Mouse (Mus musculus) CH12.LX (cell line): ENCODE measurements at regions not wholly inside any gene's neighbourhood (a gene's known extent, or its start where the extent isn't known, plus 50 kb on each side); places are given as distances from the start of the nearest gene placed in this dataset.

Experiments used
- DNase-seq: peaks from one replicate; pipeline ENCODE4 v3.0.0-alpha.2; 2013; ENCODE audit errors: extremely low read depth
- H3K27ac ChIP-seq: 2 replicates; pipeline ENCODE4 v1.5.1; 2012; ENCODE audit warnings: low read depth, mild to moderate bottlenecking, control low read depth, moderate library complexity; ENCODE audit not compliant: insufficient read depth
- H3K27me3 ChIP-seq: replicated peaks from 2 replicates; pipeline ENCODE3; 2012; ENCODE audit warnings: inconsistent platforms
- H3K36me3 ChIP-seq, 2 experiments: replicated peaks in 1 of 2; 2 replicates each; pipeline versions ENCODE3 to v1.6.1; 2012; ENCODE audit warnings: inconsistent platforms in 1 of 2, low read length in 1 of 2, mild to moderate bottlenecking in 1 of 2, mixed read lengths in 1 of 2, moderate library complexity in 1 of 2; ENCODE audit not compliant: control insufficient read depth in 1 of 2, insufficient read depth in 1 of 2
- H3K4me1 ChIP-seq, 2 experiments: 2 replicates each; pipeline ENCODE4 v1.6.1; 2012; ENCODE audit warnings: inconsistent platforms in 1 of 2, moderate library complexity in 1 of 2; ENCODE audit not compliant: insufficient read depth in 2 of 2, control insufficient read depth in 1 of 2
- H3K4me2 ChIP-seq: 2 replicates; pipeline ENCODE4 v1.6.1; 2012; ENCODE audit warnings: low read depth, mild to moderate bottlenecking, control low read depth; ENCODE audit not compliant: poor library complexity, insufficient read depth, severe bottlenecking
- H3K4me3 ChIP-seq, 3 experiments: fragments of 150-350 bp in 1 of 3; sonication (generic) in 1 of 3; replicated peaks in 1 of 3; 2 replicates each; pipeline versions ENCODE3 to v1.5.1; 2011 to 2012; ENCODE audit warnings: low read depth in 2 of 3, low read length in 2 of 3, mild to moderate bottlenecking in 2 of 3, moderate library complexity in 2 of 3, control low read depth in 1 of 3, improper control_type of control experiment in 1 of 3, inconsistent platforms in 1 of 3, mixed read lengths in 1 of 3; ENCODE audit not compliant: poor library complexity in 1 of 3
- H3K79me2 ChIP-seq: replicated peaks from 2 replicates; pipeline ENCODE4 v1.6.1; 2012; ENCODE audit warnings: mild to moderate bottlenecking, moderate library complexity; ENCODE audit not compliant: control insufficient read depth, poor library complexity, insufficient read depth, severe bottlenecking; ENCODE audit errors: extremely low read depth
- H3K9ac ChIP-seq: 2 replicates; pipeline ENCODE4 v1.6.1; 2012; ENCODE audit warnings: low read depth, mild to moderate bottlenecking, control low read depth, moderate library complexity; ENCODE audit not compliant: insufficient read depth
- H3K9me3 ChIP-seq: replicated peaks from 2 replicates; pipeline ENCODE3; 2012; ENCODE audit warnings: low read length, inconsistent platforms, mixed read lengths
- BHLHE40 ChIP-seq: IDR thresholded peaks from 2 replicates; pipeline ENCODE4 v1.6.1; 2011; ENCODE audit warnings: mild to moderate bottlenecking, low read depth, low read length, improper control_type of control experiment
- CHD1 ChIP-seq: IDR thresholded peaks from 2 replicates; pipeline ENCODE4 v1.6.1; 2012; ENCODE audit warnings: low read depth, low read length, improper control_type of control experiment, inconsistent platforms
- CTCF ChIP-seq, 2 experiments: IDR thresholded peaks in 1 of 2; conservative IDR thresholded peaks in 1 of 2; 2 replicates each; pipeline ENCODE4 v1.5.1; 2011 to 2012; ENCODE audit warnings: low read depth in 2 of 2, low read length in 2 of 2, improper control_type of control experiment in 1 of 2, inconsistent platforms in 1 of 2, mild to moderate bottlenecking in 1 of 2, moderate library complexity in 1 of 2
- E2F4 ChIP-seq: IDR thresholded peaks from 2 replicates; pipeline ENCODE4 v1.6.1; 2011; ENCODE audit warnings: low read depth, low read length, improper control_type of control experiment; ENCODE audit not compliant: insufficient replicate concordance
- ELF1 ChIP-seq: IDR thresholded peaks from 2 replicates; pipeline ENCODE4 v1.6.1; 2014; ENCODE audit warnings: low read depth, mild to moderate bottlenecking, inconsistent platforms, low read length, improper control_type of control experiment
- EP300 ChIP-seq: IDR thresholded peaks from 2 replicates; pipeline ENCODE4 v1.6.1; 2011; ENCODE audit warnings: low read length, improper control_type of control experiment
- ETS1 ChIP-seq: conservative IDR thresholded peaks from 2 replicates; pipeline ENCODE4 v1.6.1; 2012; ENCODE audit warnings: low read depth, mild to moderate bottlenecking, inconsistent platforms, low read length, improper control_type of control experiment, moderate library complexity
- GABPA ChIP-seq: IDR thresholded peaks from 2 replicates; pipeline ENCODE4 v1.6.1; 2012; ENCODE audit warnings: low read depth, low read length, improper control_type of control experiment, inconsistent platforms; ENCODE audit not compliant: insufficient replicate concordance
- IRF4 ChIP-seq: IDR thresholded peaks from 2 replicates; pipeline ENCODE4 v1.6.1; 2014; ENCODE audit warnings: low read depth, mild to moderate bottlenecking, inconsistent platforms, low read length, improper control_type of control experiment
- JUN ChIP-seq: IDR thresholded peaks from 2 replicates; pipeline ENCODE4 v1.6.1; 2011; ENCODE audit warnings: low read depth, mild to moderate bottlenecking, low read length, improper control_type of control experiment, moderate library complexity; ENCODE audit not compliant: insufficient read depth
- MXI1 ChIP-seq: IDR thresholded peaks from 2 replicates; pipeline ENCODE4 v1.6.1; 2011; ENCODE audit warnings: mild to moderate bottlenecking, low read depth, low read length, improper control_type of control experiment
- NELFE ChIP-seq: IDR thresholded peaks from 2 replicates; pipeline ENCODE4 v1.6.1; 2011; ENCODE audit warnings: low read depth, low read length, improper control_type of control experiment
- NRF1 ChIP-seq: IDR thresholded peaks from 2 replicates; pipeline ENCODE4 v1.6.1; 2014; ENCODE audit warnings: low read depth, mild to moderate bottlenecking, inconsistent platforms, low read length, improper control_type of control experiment, moderate library complexity
- PAX5 ChIP-seq: IDR thresholded peaks from 2 replicates; pipeline ENCODE4 v1.6.1; 2012; ENCODE audit warnings: low read length, inconsistent platforms, mixed read lengths
- POLR2AphosphoS2 ChIP-seq: IDR thresholded peaks from 2 replicates; pipeline ENCODE4 v1.6.1; 2011; ENCODE audit warnings: low read depth, low read length, improper control_type of control experiment
- SMC3 ChIP-seq: IDR thresholded peaks from 2 replicates; pipeline ENCODE4 v1.6.1; 2011; ENCODE audit warnings: low read depth, low read length, improper control_type of control experiment
- TCF12 ChIP-seq: IDR thresholded peaks from 2 replicates; pipeline ENCODE4 v1.6.1; 2014; ENCODE audit warnings: low read depth, mild to moderate bottlenecking, inconsistent platforms, low read length, improper control_type of control experiment
- UBTF ChIP-seq: IDR thresholded peaks from 2 replicates; pipeline ENCODE4 v1.6.1; 2012; ENCODE audit warnings: low read depth, mild to moderate bottlenecking, inconsistent platforms, low read length, improper control_type of control experiment, moderate library complexity
- USF2 ChIP-seq: conservative IDR thresholded peaks from 2 replicates; pipeline ENCODE4 v1.6.1; 2011; ENCODE audit warnings: low read depth, low read length, improper control_type of control experiment
- ZC3H11A ChIP-seq: IDR thresholded peaks from 2 replicates; pipeline ENCODE4 v1.6.1; 2012; ENCODE audit warnings: low read depth, mild to moderate bottlenecking, inconsistent platforms, low read length, improper control_type of control experiment
- ZKSCAN1 ChIP-seq: IDR thresholded peaks from 2 replicates; pipeline ENCODE4 v1.6.1; 2012; ENCODE audit warnings: low read depth, inconsistent platforms, low read length, improper control_type of control experiment, borderline replicate concordance
- ZMIZ1 ChIP-seq: IDR thresholded peaks from 2 replicates; pipeline ENCODE4 v1.6.1; 2012; ENCODE audit warnings: low read depth, mild to moderate bottlenecking, inconsistent platforms, low read length, improper control_type of control experiment
- dilution Hi-C: fragments of 300-500 bp; cut with MboI; formaldehyde crosslinking; loops from 2 replicates; pipeline ENCODE4 v1.14.3; 2020; ENCODE audit warnings: low sequenced_read_pairs; ENCODE audit not compliant: extremely low pct_unique_long_range_greater_than_20kb, extremely low pct_ligation_motif_present
- in situ Hi-C: fragments of 300-500 bp; cut with MboI; formaldehyde crosslinking; loops from 3 replicates; pipeline ENCODE4 v1.14.3; 2019; ENCODE audit warnings: low sequenced_read_pairs, low pct_ligation_motif_present, low pct_unique_long_range_greater_than_20kb, mixed read lengths

- Histone ChIP-seq H3K27ac (no peak overlapping the region), H3K4me1 (peaks cover 9 to 30% of the 10 kb centered on the region in 2 experiments), H3K27me3 (peaks cover 56% of the 10 kb centered on the region), H3K36me3 (no peaks in the 10 kb centered on the region), H3K4me3 (no peak overlapping the region), H3K9ac (no peak overlapping the region), H3K79me2 (no peaks in the 10 kb centered on the region), H3K4me2 (no peak overlapping the region), H3K9me3 (peaks cover 4% of the 10 kb centered on the region)
- peak; percentile 17 for DNase-seq
- dilution Hi-C loops, result no loop called here
- in situ Hi-C loops, result loop anchor here (25.0 kb wide), 1 partner anchor 335 kb away; no protein-coding TSS in a partner anchor
- TF ChIP-seq EP300 (peak; percentile 64), CTCF (conservative IDR thresholded peaks at IDR 0.05 in 1 of 2, IDR thresholded peaks at IDR 0.05 in 1 of 2; ENCODE audit: low read depth in 2 of 2, low read length in 2 of 2) (no peak), BHLHE40 (0 out of 2 replicates have a peak, but pooled peaks have one; percentile 5), TCF12 (peak; percentile 58; the same call in 1 of the 2 replicates), POLR2AphosphoS2 (no peak), NRF1 (0 out of 2 replicates have a peak, but pooled peaks have one; percentile 15), USF2 (no peak), GABPA (no peak), ZMIZ1 (no peak), IRF4 (peak; percentile 49)
These were observed 187.9 kb upstream of the Zfp618 start for GRCm38 (mm10) chr4:62777436-62777835.

- in situ Hi-C loops, result loop anchor here (25.0 kb wide), 1 partner anchor 334 kb away; no protein-coding TSS in a partner anchor
- no peak for TF ChIP-seq ZC3H11A
- no peak for TF ChIP-seq UBTF
- no peak for TF ChIP-seq E2F4
- TF ChIP-seq ETS1, result no peak
- TF ChIP-seq CHD1, result no peak
- TF ChIP-seq SMC3, result no peak
- TF ChIP-seq NRF1, result no peak
- TF ChIP-seq NELFE, result no peak
- no peak for TF ChIP-seq BHLHE40
- TF ChIP-seq JUN, result no peak
- TF ChIP-seq ELF1, result no peak
- no peak for TF ChIP-seq ZMIZ1
- no peak for TF ChIP-seq MXI1
- TF ChIP-seq ZKSCAN1, result no peak
- TF ChIP-seq PAX5, result no peak
- Histone ChIP-seq H3K79me2 (no peaks in the 10 kb centered on the region), H3K9me3 (peaks cover 4% of the 10 kb centered on the region), H3K36me3 (no peaks in the 10 kb centered on the region), H3K27me3 (peaks cover 58% of the 10 kb centered on the region), H3K27ac (no peak overlapping the region), H3K4me3 (no peak overlapping the region), H3K9ac (no peak overlapping the region), H3K4me1 (peaks cover 9 to 30% of the 10 kb centered on the region in 2 experiments), H3K4me2 (no peak overlapping the region)
- DNase-seq, result no peak
- dilution Hi-C loops, result no loop called here
These were observed 186.8 kb upstream of the Zfp618 start for GRCm38 (mm10) chr4:62778621-62779020.
